Mouse (Mus musculus) adrenal gland, postnatal 14 days (tissue): Measurements from ENCODE around the gene Celf2. TPM values are rescaled to one million over a fixed set of nuclear protein-coding genes. Genes with fewer than 3 reads are reported as not detected.
A peak's percentile ranks its signal among the peaks of the same experiment; 100 is the strongest.

Experiments used
- DNase-seq: peaks from one replicate; pipeline ENCODE4 v3.0.0; 2021; ENCODE audit warnings: mixed read lengths
- total RNA-seq: library from RNA; stranded (reverse); gene quantifications from 2 replicates; pipeline ENCODE4 v1.2.3, GENCODE M21; 2021

The Celf2 gene
- total RNA-seq, 1 experiment from 2014 or later = 64.1 TPM

GRCm38 (mm10) chr2:7207691-7208504, 301.5 kb downstream of the Celf2 start:
- no peak for DNase-seq

- DNase-seq = no peak
These were observed 315.9 kb downstream of the Celf2 start for GRCm38 (mm10) chr2:7193413-7193812.

GRCm38 (mm10) chr2:7179186-7179585, 330.2 kb downstream of the Celf2 start:
- DNase-seq = no peak

GRCm38 (mm10) chr2:7173271-7174064, 335.9 kb downstream of the Celf2 start:
- DNase-seq = peak; percentile 54

- DNase-seq = peak; percentile 16
These were observed 338.2 kb downstream of the Celf2 start for GRCm38 (mm10) chr2:7171087-7171696.

GRCm38 (mm10) chr2:7165786-7166185, 343.6 kb downstream of the Celf2 start:
- DNase-seq = no peak

GRCm38 (mm10) chr2:7160108-7160507, 349.3 kb downstream of the Celf2 start:
- peak; percentile 15 for DNase-seq

GRCm38 (mm10) chr2:7147303-7147702, 362.1 kb downstream of the Celf2 start:
- no peak for DNase-seq

- no peak for DNase-seq
These were observed 363.8 kb downstream of the Celf2 start for GRCm38 (mm10) chr2:7145541-7146043.

- no peak for DNase-seq
These were observed 364.5 kb downstream of the Celf2 start for GRCm38 (mm10) chr2:7144871-7145270.

- DNase-seq = no peak
These were observed 386.0 kb downstream of the Celf2 start for GRCm38 (mm10) chr2:7123366-7123765.

- DNase-seq = no peak
These were observed 393.6 kb downstream of the Celf2 start for GRCm38 (mm10) chr2:7115801-7116200.

GRCm38 (mm10) chr2:7115161-7115560, 394.2 kb downstream of the Celf2 start:
- no peak for DNase-seq

GRCm38 (mm10) chr2:7113738-7114137, 395.6 kb downstream of the Celf2 start:
- DNase-seq = no peak

GRCm38 (mm10) chr2:7112156-7112813, 397.1 kb downstream of the Celf2 start:
- DNase-seq = peak; percentile 64

GRCm38 (mm10) chr2:7093414-7093813, 415.9 kb downstream of the Celf2 start:
- DNase-seq = no peak

GRCm38 (mm10) chr2:7092641-7093040, 416.7 kb downstream of the Celf2 start:
- no peak for DNase-seq

GRCm38 (mm10) chr2:7090496-7090895, 418.9 kb downstream of the Celf2 start:
- DNase-seq = no peak

- peak; percentile 21 for DNase-seq
These were observed 420.1 kb downstream of the Celf2 start for GRCm38 (mm10) chr2:7089069-7089834.

GRCm38 (mm10) chr2:7088536-7088935, 420.8 kb downstream of the Celf2 start:
- DNase-seq = no peak

GRCm38 (mm10) chr2:7087480-7087879, 421.9 kb downstream of the Celf2 start:
- peak; percentile 24 for DNase-seq
